Mouse (Mus musculus) liver, embryonic 14.5 days (tissue): ENCODE data around the gene Abcc4. TPM values are rescaled to one million over a fixed set of nuclear protein-coding genes. Genes with fewer than 3 reads are reported as not detected.
A peak's percentile ranks its signal among the peaks of the same experiment; 100 is the strongest.

ENCODE experiments used
- ATAC-seq: fragments of 200-750 bp; cut with Nextera tagmentation; 2 replicates; pipeline ENCODE4 v1.8.0; 2017; ENCODE audit warnings: moderate number of reproducible peaks, mild to moderate bottlenecking, moderate library complexity; ENCODE audit not compliant: insufficient read depth
- DNase-seq, 3 experiments: peaks; one replicate each; pipeline ENCODE4 v3.0.0-alpha.2; 2012 to 2013; ENCODE audit warnings: low read depth in 3 of 3, low spot score in 3 of 3
- H3K27ac ChIP-seq: fragments of 300-500 bp; sonication (generic); 2 replicates; pipeline ENCODE4 v1.5.1; 2014; ENCODE audit warnings: moderate library complexity, mild to moderate bottlenecking, control low read depth, inconsistent platforms
- H3K27me3 ChIP-seq: fragments of 300-500 bp; sonication (generic); 2 replicates; pipeline ENCODE4 v1.6.1; 2014; ENCODE audit warnings: mild to moderate bottlenecking, low read length, moderate library complexity; ENCODE audit not compliant: control insufficient read depth, insufficient read depth
- H3K36me3 ChIP-seq: fragments of 300-500 bp; sonication (generic); replicated peaks from 2 replicates; pipeline ENCODE4 v1.6.1; 2014; ENCODE audit warnings: low read depth; ENCODE audit not compliant: control insufficient read depth, insufficient read depth
- H3K4me1 ChIP-seq, 2 experiments: fragments of 200-500 bp in 1 of 2; fragments of 300-500 bp in 1 of 2; sonication (generic) in 1 of 2; replicated peaks; 2 replicates each; pipeline ENCODE4 v1.6.1; 2012 to 2014; ENCODE audit warnings: antibody characterized with exemption in 1 of 2, inconsistent platforms in 1 of 2, low read length in 1 of 2; ENCODE audit not compliant: control insufficient read depth in 2 of 2, insufficient read depth in 2 of 2
- H3K4me2 ChIP-seq: fragments of 300-500 bp; sonication (generic); 2 replicates; pipeline ENCODE4 v1.6.1; 2014; ENCODE audit warnings: low read depth, mild to moderate bottlenecking, control low read depth, moderate library complexity
- H3K4me3 ChIP-seq, 2 experiments: fragments of 200-500 bp in 1 of 2; fragments of 300-500 bp in 1 of 2; sonication (generic) in 1 of 2; 2 replicates each; pipeline ENCODE4 v1.5.1; 2012 to 2014; ENCODE audit warnings: low read depth in 2 of 2, low read length in 2 of 2, mild to moderate bottlenecking in 2 of 2, control low read depth in 1 of 2, inconsistent platforms in 1 of 2, moderate library complexity in 1 of 2; ENCODE audit not compliant: insufficient read depth in 1 of 2
- H3K9ac ChIP-seq: fragments of 300-500 bp; sonication (generic); replicated peaks from 2 replicates; pipeline ENCODE4 v1.6.1; 2014; ENCODE audit warnings: mild to moderate bottlenecking, control low read depth, moderate library complexity
- H3K9me3 ChIP-seq: fragments of 300-500 bp; sonication (generic); 2 replicates; pipeline ENCODE4 v1.6.1; 2016; ENCODE audit warnings: low read length, mixed read lengths; ENCODE audit not compliant: control insufficient read depth
- CTCF ChIP-seq: IDR thresholded peaks from 2 replicates; pipeline ENCODE4 v1.5.1; 2016; ENCODE audit warnings: antibody characterized with exemption, low read depth, control low read depth
- EP300 ChIP-seq: IDR thresholded peaks from 2 replicates; pipeline ENCODE4 v1.6.1; 2016; ENCODE audit warnings: antibody characterized with exemption, low read depth
- WGBS: fragments of 180-500 bp; shearing (Covaris S2); extraction: QIAGEN DNeasy Blood & Tissue Kit; methylation state at CpG from one replicate; pipeline ENCODE4 v1.1.7; 2014; ENCODE audit not compliant: insufficient replicate concordance; 5-methylcytosine and 5-hydroxymethylcytosine counted together
- polyA plus RNA-seq, 2 experiments: library from polyadenylated mRNA; depleted of rRNA in 1 of 2; stranded (reverse) in 1 of 2; unstranded in 1 of 2; fragments of >200 nt; fragmentation: Nextera tagmentation in 1 of 2; extraction: Ambion mirVana in 1 of 2; gene quantifications; 2 replicates each; pipeline versions ENCODE4 v1.2.1 to v1.2.3; 2012 to 2014

Gene Abcc4
- polyA plus RNA-seq, 2 experiments = 1.4 to 1.9 TPM

GRCm38 (mm10) chr14:118699963-118700362, 6.1 kb downstream of the Abcc4 start:
- ATAC-seq = no peak
- TF ChIP-seq CTCF (no peak), EP300 (no peak)
- H3K4me2 ChIP-seq = no peak overlapping the region
- H3K27me3 ChIP-seq = no peaks in the 10 kb centered on the region
- no peak overlapping the region for H3K27ac ChIP-seq
- H3K9me3 ChIP-seq = no peaks in the 10 kb centered on the region
- 69% methylated on average over 5 of the region's 5 CpGs for WGBS
- no peak for DNase-seq
- no peaks in the 10 kb centered on the region; a peak in 1 of 4 replicates for H3K4me1 ChIP-seq
- H3K36me3 ChIP-seq = no peaks in the 10 kb centered on the region
- H3K9ac ChIP-seq = no peak overlapping the region
- no peak overlapping the region for H3K4me3 ChIP-seq

- ATAC-seq (no peak), DNase-seq (no peak)
- Histone ChIP-seq H3K36me3 (no peaks in the 10 kb centered on the region), H3K4me1 (no peaks in the 10 kb centered on the region; a peak in 1 of 4 replicates), H3K27ac (no peak overlapping the region), H3K4me3 (no peak overlapping the region), H3K27me3 (no peaks in the 10 kb centered on the region), H3K4me2 (no peak overlapping the region), H3K9me3 (no peaks in the 10 kb centered on the region), H3K9ac (no peak overlapping the region)
- 81% methylated on average over 10 of the region's 10 CpGs for WGBS
- no peak for TF ChIP-seq EP300
- TF ChIP-seq CTCF = no peak
These were observed 6.5 kb downstream of the Abcc4 start for GRCm38 (mm10) chr14:118699508-118699907.

- no peaks in the 10 kb centered on the region for H3K9me3 ChIP-seq
- H3K4me3 ChIP-seq = no peak overlapping the region
- H3K27ac ChIP-seq = no peak overlapping the region
- no peak overlapping the region for H3K9ac ChIP-seq
- WGBS = 83% methylated on average over 16 of the region's 16 CpGs
- no peak for DNase-seq
- H3K4me1 ChIP-seq = peaks cover 0 to 6% of the 10 kb centered on the region in 2 experiments; a peak in 2 of 4 replicates
- no peak for ATAC-seq
- no peaks in the 10 kb centered on the region for H3K36me3 ChIP-seq
- TF ChIP-seq CTCF (no peak), EP300 (no peak)
- H3K4me2 ChIP-seq = no peak overlapping the region
- H3K27me3 ChIP-seq = no peaks in the 10 kb centered on the region
These were observed 9.3 kb downstream of the Abcc4 start for GRCm38 (mm10) chr14:118696556-118697289.

GRCm38 (mm10) chr14:118695866-118696265, 10.2 kb downstream of the Abcc4 start:
- Histone ChIP-seq H3K4me2 (no peak overlapping the region), H3K4me3 (no peak overlapping the region), H3K27ac (no peak overlapping the region), H3K36me3 (no peaks in the 10 kb centered on the region), H3K9me3 (no peaks in the 10 kb centered on the region), H3K4me1 (peaks cover 0 to 12% of the 10 kb centered on the region in 2 experiments; a peak in 2 of 4 replicates), H3K27me3 (no peaks in the 10 kb centered on the region), H3K9ac (no peak overlapping the region)
- DNase-seq (no peak), ATAC-seq (no peak)
- 81% methylated on average over 11 of the region's 11 CpGs for WGBS
- TF ChIP-seq CTCF = no peak
- no peak for TF ChIP-seq EP300

- no peak for DNase-seq
- H3K4me1 ChIP-seq = peaks cover 0 to 12% of the 10 kb centered on the region in 2 experiments; a peak in 2 of 4 replicates
- H3K27me3 ChIP-seq = no peaks in the 10 kb centered on the region
- no peak overlapping the region for H3K4me2 ChIP-seq
- peak; percentile 33 for ATAC-seq
- WGBS = 72% methylated on average over 7 of the region's 7 CpGs
- H3K27ac ChIP-seq = no peak overlapping the region
- no peak overlapping the region for H3K4me3 ChIP-seq
- H3K9me3 ChIP-seq = no peaks in the 10 kb centered on the region
- no peaks in the 10 kb centered on the region for H3K36me3 ChIP-seq
- no peak for TF ChIP-seq EP300
- no peak overlapping the region for H3K9ac ChIP-seq
These were observed 11.7 kb downstream of the Abcc4 start for GRCm38 (mm10) chr14:118694321-118694720.
